ENCODE assay signal across 8 mouse cellular contexts in the genomic region with DNA sequence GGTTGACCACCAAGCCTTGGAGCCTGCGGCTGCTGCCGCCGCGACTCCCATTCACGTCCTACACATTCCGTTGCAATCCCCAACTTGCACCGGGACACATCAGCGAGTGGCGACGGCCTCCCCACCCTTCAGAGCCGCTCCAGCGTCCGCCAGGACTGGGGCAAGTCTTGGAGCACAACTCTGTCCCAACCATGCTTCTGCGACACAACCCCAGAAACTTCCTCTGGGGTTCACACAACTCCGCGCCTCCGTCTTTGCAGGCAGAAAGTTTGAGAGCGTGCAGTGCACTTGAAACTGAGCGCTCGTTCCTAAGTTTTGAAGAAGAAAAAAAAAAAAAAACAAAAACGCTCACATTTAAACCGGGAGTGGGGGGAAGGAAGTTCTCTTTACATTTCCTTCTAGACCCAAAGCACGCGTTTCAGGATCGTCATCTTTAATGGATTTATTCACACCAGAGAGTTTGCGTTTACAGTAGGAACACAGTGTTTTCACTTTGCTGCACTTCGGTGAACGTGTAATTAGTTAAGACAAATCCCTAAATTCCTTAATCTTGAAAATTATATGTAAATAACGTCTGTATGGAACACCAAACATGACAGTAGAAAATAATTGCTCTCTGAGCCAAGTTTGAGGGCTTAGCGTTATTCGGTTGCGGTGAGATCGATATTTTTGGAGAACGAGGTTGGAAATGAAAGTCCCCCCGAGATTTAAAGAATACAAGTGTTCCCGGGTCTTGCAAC. TPM values are rescaled to one million over a fixed set of nuclear protein-coding genes. Genes with fewer than 3 reads are reported as not detected.
DNase-seq lines count a peak whose midpoint lies in the region; ATAC-seq and TF ChIP-seq lines count a peak whose summit lies in the region.

No protein-coding gene starts in this region.

- no peak overlapping the region for H3K27ac ChIP-seq in brown adipose tissue, adult 24 weeks (replicated peaks; ENCODE audit: low read depth, low read length)
- H3K27ac ChIP-seq in gastrocnemius, adult 2 months = peak overlapping the region; percentile 91
- H3K27ac ChIP-seq in kidney, adult 2 months (ENCODE audit: insufficient read depth, low read depth, low read length) = no peak overlapping the region
- peak overlapping the region; percentile 94 for H3K27ac ChIP-seq in lung, postnatal 0 days (ENCODE audit: low read length)

- ATAC-seq in lung, postnatal 0 days = peak; percentile 4; the same call in 1 of the 2 replicates

- H3K9ac ChIP-seq in lung, postnatal 0 days (replicated peaks; ENCODE audit: low read depth) = peak overlapping the region; percentile 85

- TF ChIP-seq POLR2A in kidney, adult 2 months (IDR thresholded peaks at IDR 0.05; ENCODE audit: low read depth, low read length) = no peak

- no peak for TF ChIP-seq CTCF in gastrocnemius, adult 2 months (IDR thresholded peaks at IDR 0.05)
- TF ChIP-seq CTCF in kidney, adult 2 months (conservative IDR thresholded peaks at IDR 0.05; ENCODE audit: insufficient read depth, insufficient read length, low read depth, low read length) = no peak
- TF ChIP-seq CTCF in lung, postnatal 0 days (IDR thresholded peaks at IDR 0.05) = no peak

- H3K4me3 ChIP-seq in brown adipose tissue, adult 24 weeks (ENCODE audit: insufficient read depth, low read depth, low read length) = peak overlapping the region; percentile 97
- peak overlapping the region; percentile 96 for H3K4me3 ChIP-seq in gastrocnemius, adult 2 months
- peak overlapping the region; percentile 100 for H3K4me3 ChIP-seq in kidney, adult 2 months (ENCODE audit: insufficient read depth, low read depth, low read length)
- peak overlapping the region; percentile 99 for H3K4me3 ChIP-seq in lung, postnatal 0 days (ENCODE audit: low read depth, low read length)

- H3K4me2 ChIP-seq in lung, postnatal 0 days (replicated peaks; ENCODE audit: low read depth, low read length) = peak overlapping the region; percentile 100

- H3K9me3 ChIP-seq in lung, postnatal 0 days (ENCODE audit: low read length) = no peaks in the 10 kb centered on the region

- peaks cover 2% of the 10 kb centered on the region for H3K4me1 ChIP-seq in brown adipose tissue, adult 24 weeks (ENCODE audit: control insufficient read depth, insufficient read depth, insufficient read length, low read length)
- peaks cover 14% of the 10 kb centered on the region for H3K4me1 ChIP-seq in kidney, adult 2 months (ENCODE audit: control insufficient read depth, insufficient read depth, low read length)
- no peaks in the 10 kb centered on the region for H3K4me1 ChIP-seq in lung, postnatal 0 days (ENCODE audit: insufficient read depth, low read depth, low read length)

- H3K27me3 ChIP-seq in kidney, adult 2 months (replicated peaks; ENCODE audit: control insufficient read depth, insufficient read depth, low read length) = no peaks in the 10 kb centered on the region
- H3K27me3 ChIP-seq in lung, postnatal 0 days (replicated peaks; ENCODE audit: insufficient read depth, low read length) = 0 out of 2 replicates have a peak, but pooled peaks cover 3% of the 10 kb centered on the region

- DNase-seq in left cerebral cortex, postnatal 25 days (ENCODE audit: low spot score in 2 of 2) = peak; percentile 19 to 21
- no peak for DNase-seq in left cerebral cortex, adult 11 months (ENCODE audit: low spot score)
- DNase-seq in gastrocnemius, adult 2 months = peak; percentile 46
- DNase-seq in kidney, adult 2 months = peak; percentile 49
- DNase-seq in lung, postnatal 0 days (ENCODE audit: low spot score) = peak; percentile 53
- DNase-seq in right cerebral cortex, adult 2 months (ENCODE audit: low spot score in 2 of 2) = peak; percentile 17 to 40
- DNase-seq in yolk sac, embryonic 10.5 days (ENCODE audit: low spot score) = peak; percentile 60

- H3K36me3 ChIP-seq in kidney, adult 2 months (ENCODE audit: control insufficient read depth, insufficient read depth, low read length) = no peaks in the 10 kb centered on the region
- H3K36me3 ChIP-seq in lung, postnatal 0 days (ENCODE audit: insufficient read depth, low read length) = no peaks in the 10 kb centered on the region

- intact Hi-C loops in left cerebral cortex, postnatal 25 days (cut with DNase I) = loop anchor here (5.0 kb wide), 5 partner anchors 81 to 281 kb away; no protein-coding TSS in a partner anchor
- intact Hi-C loops in gastrocnemius, adult 2 months (cut with DNase I) = loop anchor here (1.0 to 5.0 kb wide), 4 partner anchors 101 to 286 kb away; no protein-coding TSS in a partner anchor

- under 1% methylated on average over 36 of the region's 36 CpGs for WGBS in kidney, adult 2 months
- WGBS in lung, postnatal 0 days = under 1% methylated on average over 36 of the region's 36 CpGs

- TF ChIP-seq EP300 in lung, postnatal 0 days (IDR thresholded peaks at IDR 0.05) = no peak

RNA-seq across cellular contexts. Expression of a gene that starts 0.9 kb away (rescaled TPM):
- total RNA-seq in left cerebral cortex, postnatal 25 days (2021) = 100 to 1,000 TPM; 105 to 121 TPM
- polyA plus RNA-seq in brown adipose tissue, adult 24 weeks (2012; ENCODE audit: insufficient read depth, insufficient read length, missing spikeins) = 31.0 and 45.7 TPM in 2 replicates
- total RNA-seq in gastrocnemius, adult 2 months (2021) = 10 to 100 TPM; 80.9 to 88.2 TPM
- polyA plus RNA-seq in kidney, adult 2 months (2012; rRNA removed) = 126 and 136 TPM in 2 replicates
- 68.5 and 74.0 TPM in 2 replicates for polyA plus RNA-seq in lung, postnatal 0 days (2015; fragmentation: Nextera tagmentation; extraction: Ambion mirVana)

Comparison
In these comparisons a context has a peak if more than half of its experiments do, and no peak if none do; other contexts are left out.
1. H3K27ac ChIP-seq: peak in gastrocnemius, adult 2 months (single experiment) and lung, postnatal 0 days (single experiment); none in brown adipose tissue, adult 24 weeks (single experiment) and kidney, adult 2 months (single experiment).
2. Peak in every context shown above with its lines, with median percentiles within 50 percentile points of each other: H3K4me3 ChIP-seq.